Mouse (Mus musculus): Measurements from ENCODE around the gene Mtmr10. TPM values are rescaled to one million over a fixed set of nuclear protein-coding genes. Genes with fewer than 3 reads are reported as not detected.

Mtmr10 gene
- polyA plus RNA-seq (2015; fragmentation: Nextera tagmentation; extraction: Ambion mirVana): 12.2 and 13.4 TPM in 2 replicates

DNA sequence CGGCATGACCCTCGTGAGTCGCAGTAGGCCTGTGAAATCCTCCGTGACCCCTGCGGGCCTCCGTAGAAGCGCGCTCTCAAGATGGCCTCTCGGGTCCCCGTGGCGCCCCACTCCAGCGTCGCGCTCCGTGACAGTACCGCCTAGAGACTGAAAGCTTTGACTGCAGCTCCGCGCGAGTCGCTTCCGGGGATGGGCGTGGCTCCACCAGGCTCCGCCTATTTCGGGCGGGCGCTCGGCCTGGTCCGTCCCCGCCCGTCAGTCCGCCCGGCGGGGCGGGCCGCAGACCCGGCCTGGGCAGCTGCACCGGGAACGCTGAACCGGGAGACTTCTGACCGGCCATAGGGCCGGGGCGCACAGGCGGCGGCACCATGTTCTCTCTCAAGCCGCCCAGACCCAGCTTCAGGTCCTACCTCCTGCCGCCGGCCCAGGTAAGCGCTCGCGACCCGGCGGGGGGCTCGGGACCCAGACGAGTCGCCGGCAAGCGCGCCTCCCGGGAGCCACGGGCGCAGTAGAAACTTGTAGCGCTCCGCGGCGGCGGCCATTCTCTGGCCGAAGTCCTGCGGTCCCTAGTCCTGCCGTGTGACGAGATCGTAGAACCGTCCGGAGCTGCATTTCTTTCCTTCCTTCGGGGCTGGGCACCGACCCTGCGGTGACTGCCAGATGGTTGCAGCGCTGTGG lies at the start of gene Mtmr10:
TSS of gene Mtmr10 (plus strand) at position 240 of the 678 bp plus-strand sequence.
- peak within 1 kb of the TSS; percentile 72 for H3K4me3 ChIP-seq (replicated peaks)
- no peaks in the 10 kb centered on the region for H3K27me3 ChIP-seq (replicated peaks)
- peaks cover 19% of the 10 kb centered on the region for H3K4me1 ChIP-seq
- under 1% methylated on average over 76 of the region's 77 CpGs for whole genome bisulfite sequencing
- H3K27ac ChIP-seq (replicated peaks): peak within 1 kb of the TSS; percentile 85
- ATAC-seq (ENCODE audit: low FRiP score): peak; percentile 99
- peak within 1 kb of the TSS; percentile 68 for H3K4me2 ChIP-seq
- H3K36me3 ChIP-seq: no peaks in the 10 kb centered on the region
- H3K9ac ChIP-seq (replicated peaks): peak within 1 kb of the TSS; percentile 68
- H3K9me3 ChIP-seq (replicated peaks): no peaks in the 10 kb centered on the region

DNA sequence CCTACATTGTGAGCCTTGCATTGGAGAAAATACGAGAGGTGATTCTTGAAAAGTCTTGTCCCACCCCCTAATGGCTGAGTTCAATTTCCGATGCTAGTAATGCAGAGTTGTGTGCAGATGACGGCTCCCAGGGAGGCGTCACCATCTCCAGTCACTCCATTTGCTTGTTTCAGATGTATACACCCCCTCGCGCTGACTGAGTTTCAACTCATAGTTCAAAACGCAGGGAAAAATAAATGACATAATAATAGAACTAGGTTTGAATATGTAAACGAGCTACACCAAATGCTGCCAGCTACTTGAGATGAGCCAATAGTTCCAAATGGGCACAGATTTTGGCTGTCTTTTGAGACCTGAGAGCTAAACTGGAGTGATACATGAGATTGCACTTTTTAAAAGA lies 49.7 kb upstream of the Mtmr10 start:
- H3K9ac ChIP-seq (replicated peaks): no peak overlapping the region
- H3K4me2 ChIP-seq: no peak overlapping the region
- no peaks in the 10 kb centered on the region for H3K36me3 ChIP-seq
- no peak overlapping the region for H3K4me3 ChIP-seq (replicated peaks)
- no peak for ATAC-seq (ENCODE audit: low FRiP score)
- no peaks in the 10 kb centered on the region for H3K9me3 ChIP-seq (replicated peaks)
- no peak overlapping the region for H3K27ac ChIP-seq (replicated peaks)
- WGBS: 92% methylated on average over 8 of the region's 8 CpGs
- no peaks in the 10 kb centered on the region for H3K27me3 ChIP-seq (replicated peaks)
- H3K4me1 ChIP-seq: no peaks in the 10 kb centered on the region; the same call in 1 of the 2 replicates

DNA sequence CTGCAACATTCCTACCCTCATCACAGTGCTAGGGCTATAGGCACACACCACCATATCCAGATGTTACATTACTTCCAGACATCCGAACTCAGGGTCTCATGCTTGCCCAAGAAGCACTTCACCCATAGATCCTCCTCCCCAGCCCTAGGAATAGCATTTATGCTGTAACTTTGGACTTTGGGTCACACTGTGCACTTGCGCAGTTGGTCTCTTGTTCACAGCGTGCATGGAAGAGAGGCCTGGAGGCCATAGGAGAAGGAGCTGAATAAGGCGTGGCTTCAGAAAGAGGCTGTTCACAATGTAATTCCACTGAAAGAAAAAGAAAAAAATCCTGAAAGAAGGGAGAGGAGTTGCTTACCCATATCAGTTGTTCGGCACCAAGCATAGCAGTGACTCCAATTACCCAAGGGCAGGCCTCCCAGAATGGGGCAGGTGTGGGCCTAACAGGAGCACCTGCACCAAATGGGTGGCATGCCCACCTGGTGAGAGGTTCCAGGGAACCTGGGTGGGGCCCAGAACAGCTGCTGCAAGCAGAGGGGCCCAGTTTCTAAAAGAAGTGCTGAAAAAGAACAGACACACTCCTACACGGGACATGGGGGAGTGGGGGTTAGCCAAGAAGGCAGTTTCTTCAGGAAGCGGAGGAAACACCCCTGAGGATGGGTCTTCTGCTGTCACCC lies 48.9 kb upstream of the Mtmr10 start:
- no peak overlapping the region for H3K9ac ChIP-seq (replicated peaks)
- 91% methylated on average over 7 of the region's 7 CpGs for WGBS
- H3K4me2 ChIP-seq: no peak overlapping the region
- no peaks in the 10 kb centered on the region for H3K36me3 ChIP-seq
- no peak overlapping the region for H3K4me3 ChIP-seq (replicated peaks)
- H3K9me3 ChIP-seq (replicated peaks): no peaks in the 10 kb centered on the region
- no peaks in the 10 kb centered on the region; the same call in 1 of the 2 replicates for H3K4me1 ChIP-seq
- ATAC-seq (ENCODE audit: low FRiP score): no peak
- H3K27me3 ChIP-seq (replicated peaks): no peaks in the 10 kb centered on the region
- no peak overlapping the region for H3K27ac ChIP-seq (replicated peaks)

DNA sequence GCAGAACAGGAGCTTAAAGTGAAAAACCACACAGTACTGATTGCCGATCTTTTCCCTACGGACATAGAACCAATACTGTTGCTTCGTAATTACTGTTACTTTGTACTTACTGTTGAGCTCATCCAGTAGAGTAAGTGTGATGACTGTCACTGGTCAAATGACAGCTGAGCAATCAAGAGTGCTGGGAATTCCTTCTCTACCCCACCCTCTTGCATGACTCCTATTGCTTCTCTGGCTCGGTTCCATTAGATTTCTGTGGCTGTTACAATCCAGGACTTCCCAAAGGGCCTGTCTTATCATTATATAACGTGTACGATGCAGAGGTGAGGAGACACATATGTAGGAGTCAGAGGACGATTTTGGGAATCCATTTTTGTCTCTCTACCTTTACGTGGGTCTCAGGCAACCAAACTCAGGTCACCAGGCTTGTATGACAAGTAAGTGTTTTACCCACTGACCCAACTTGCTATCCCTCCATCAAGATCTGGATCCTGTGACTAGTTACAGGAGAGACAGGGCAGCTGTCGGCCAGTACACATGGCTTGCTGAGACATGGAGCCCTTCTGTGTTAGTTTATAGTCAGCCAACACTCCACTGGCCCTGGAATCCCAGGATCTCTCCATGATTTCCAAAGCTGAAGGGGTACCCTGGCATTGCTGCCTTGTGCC lies 48.2 kb upstream of the Mtmr10 start:
- ATAC-seq (ENCODE audit: low FRiP score): no peak
- H3K4me2 ChIP-seq: no peak overlapping the region
- WGBS: 85% methylated on average over 9 of the region's 9 CpGs
- no peaks in the 10 kb centered on the region; the same call in 1 of the 2 replicates for H3K4me1 ChIP-seq
- H3K36me3 ChIP-seq: no peaks in the 10 kb centered on the region
- H3K27ac ChIP-seq (replicated peaks): no peak overlapping the region; the same call in 1 of the 2 replicates
- no peak overlapping the region for H3K4me3 ChIP-seq (replicated peaks)
- H3K27me3 ChIP-seq (replicated peaks): no peaks in the 10 kb centered on the region
- no peak overlapping the region for H3K9ac ChIP-seq (replicated peaks)
- H3K9me3 ChIP-seq (replicated peaks): no peaks in the 10 kb centered on the region

DNA sequence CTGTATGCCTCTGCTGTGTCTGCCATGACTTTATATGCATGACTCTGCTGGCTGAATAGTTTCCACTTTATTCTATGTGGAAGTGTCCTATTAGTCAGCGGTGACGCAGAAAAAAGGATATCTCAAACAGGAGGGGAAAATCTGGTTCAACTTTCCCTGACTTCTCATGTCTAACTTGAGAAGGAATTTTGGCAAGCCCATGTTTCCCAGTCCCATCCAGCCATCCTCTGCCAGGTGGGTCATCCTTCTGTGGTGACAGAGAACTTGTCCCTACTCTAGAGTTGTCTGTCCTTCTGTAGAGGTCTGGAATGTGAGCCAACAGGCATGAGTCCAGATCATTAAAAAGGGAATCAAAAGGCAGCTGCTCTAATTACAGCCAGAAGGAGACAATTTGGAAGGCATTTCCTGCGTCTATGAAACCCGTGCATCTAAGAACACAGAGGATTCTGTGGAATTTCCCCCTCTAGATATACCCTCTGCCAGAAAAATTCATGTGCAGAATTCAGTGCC lies 47.6 kb upstream of the Mtmr10 start:
- H3K4me3 ChIP-seq (replicated peaks): no peak overlapping the region
- no peak overlapping the region; the same call in 1 of the 2 replicates for H3K27ac ChIP-seq (replicated peaks)
- H3K9me3 ChIP-seq (replicated peaks): no peaks in the 10 kb centered on the region
- H3K9ac ChIP-seq (replicated peaks): no peak overlapping the region
- H3K27me3 ChIP-seq (replicated peaks): no peaks in the 10 kb centered on the region
- no peak overlapping the region for H3K4me2 ChIP-seq
- H3K4me1 ChIP-seq: no peaks in the 10 kb centered on the region; the same call in none of the 2 replicates
- WGBS: 61% methylated on average over 4 of the region's 4 CpGs
- no peak for ATAC-seq (ENCODE audit: low FRiP score)
- H3K36me3 ChIP-seq: no peaks in the 10 kb centered on the region

DNA sequence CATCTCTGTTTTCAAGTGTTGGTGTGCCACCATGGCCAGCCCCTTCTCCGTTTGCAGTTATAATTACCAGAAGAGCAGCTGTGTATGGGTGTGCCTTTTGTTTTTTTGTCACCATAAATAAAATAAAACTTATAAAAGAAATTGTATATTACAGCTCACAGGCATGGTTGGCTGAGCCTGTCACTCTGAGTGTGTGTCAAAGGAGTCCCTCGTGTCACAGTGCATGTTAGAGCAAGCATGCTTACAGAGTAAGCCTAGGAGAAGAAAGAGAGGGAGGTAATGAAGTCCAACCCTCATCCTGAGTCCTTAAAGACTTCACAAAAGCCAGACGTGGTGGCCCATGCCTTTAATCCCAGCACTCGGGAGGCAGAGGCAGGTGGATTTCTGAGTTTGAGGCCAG lies 45.0 kb upstream of the Mtmr10 start:
- Histone ChIP-seq H3K36me3 (no peaks in the 10 kb centered on the region), H3K9me3 (replicated peaks) (no peaks in the 10 kb centered on the region), H3K4me2 (no peak overlapping the region), H3K4me3 (replicated peaks) (no peak overlapping the region), H3K27ac (replicated peaks) (no peak overlapping the region), H3K27me3 (replicated peaks) (no peaks in the 10 kb centered on the region), H3K4me1 (no peaks in the 10 kb centered on the region; the same call in none of the 2 replicates), H3K9ac (replicated peaks) (no peak overlapping the region)
- 81% methylated on average over 4 of the region's 4 CpGs for WGBS
- ATAC-seq (ENCODE audit: low FRiP score): no peak

DNA sequence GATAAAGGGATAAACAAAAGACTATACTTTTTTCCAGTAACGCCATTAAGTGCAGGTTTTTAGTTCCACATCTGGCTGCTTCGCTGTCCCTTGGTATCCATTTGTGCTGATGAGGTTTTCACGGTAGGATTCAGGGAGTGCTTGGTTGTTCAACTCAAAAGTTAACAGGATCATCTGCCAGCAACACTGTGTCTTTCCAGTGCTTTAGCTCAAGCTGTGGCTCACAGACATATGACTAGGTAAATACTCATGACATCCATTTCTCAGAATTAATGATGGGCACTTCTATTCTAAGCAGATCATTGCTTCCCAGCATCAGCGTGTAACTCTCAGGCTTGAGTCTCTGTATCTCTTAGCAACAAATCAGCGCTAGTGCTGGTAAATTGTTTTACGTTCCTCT lies 43.1 kb upstream of the Mtmr10 start:
- Histone ChIP-seq H3K4me1 (no peaks in the 10 kb centered on the region; the same call in none of the 2 replicates), H3K27ac (replicated peaks) (no peak overlapping the region), H3K4me2 (no peak overlapping the region), H3K4me3 (replicated peaks) (no peak overlapping the region), H3K27me3 (replicated peaks) (no peaks in the 10 kb centered on the region), H3K9me3 (replicated peaks) (no peaks in the 10 kb centered on the region), H3K9ac (replicated peaks) (no peak overlapping the region), H3K36me3 (no peaks in the 10 kb centered on the region)
- peak; percentile 87 for ATAC-seq (ENCODE audit: low FRiP score)
- WGBS: 53% methylated on average over 6 of the region's 6 CpGs

DNA sequence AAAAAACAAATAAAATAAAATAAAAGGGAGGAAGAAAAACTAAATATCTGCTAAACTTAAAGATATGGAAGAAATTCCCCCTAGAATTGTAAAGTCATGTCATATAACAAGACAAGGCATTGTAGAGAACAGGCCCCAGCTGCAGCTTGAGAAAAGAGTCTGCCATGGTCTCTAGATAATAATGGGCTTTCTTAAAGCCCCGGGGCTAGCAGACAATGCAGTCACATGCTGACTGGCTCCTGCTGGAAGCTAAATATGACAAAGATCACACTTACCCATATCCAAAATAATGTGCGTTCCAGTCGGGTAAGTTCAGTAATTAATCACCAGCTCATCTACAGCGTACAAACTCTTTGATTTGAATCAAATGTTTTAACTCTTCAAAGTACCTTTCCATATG lies 40.7 kb upstream of the Mtmr10 start:
- H3K4me2 ChIP-seq: no peak overlapping the region
- no peaks in the 10 kb centered on the region for H3K27me3 ChIP-seq (replicated peaks)
- no peaks in the 10 kb centered on the region for H3K36me3 ChIP-seq
- no peaks in the 10 kb centered on the region for H3K9me3 ChIP-seq (replicated peaks)
- H3K9ac ChIP-seq (replicated peaks): no peak overlapping the region
- ATAC-seq (ENCODE audit: low FRiP score): no peak
- WGBS: 42% methylated on average over 4 of the region's 4 CpGs
- H3K27ac ChIP-seq (replicated peaks): no peak overlapping the region
- no peak overlapping the region for H3K4me3 ChIP-seq (replicated peaks)
- no peaks in the 10 kb centered on the region; the same call in 1 of the 2 replicates for H3K4me1 ChIP-seq

DNA sequence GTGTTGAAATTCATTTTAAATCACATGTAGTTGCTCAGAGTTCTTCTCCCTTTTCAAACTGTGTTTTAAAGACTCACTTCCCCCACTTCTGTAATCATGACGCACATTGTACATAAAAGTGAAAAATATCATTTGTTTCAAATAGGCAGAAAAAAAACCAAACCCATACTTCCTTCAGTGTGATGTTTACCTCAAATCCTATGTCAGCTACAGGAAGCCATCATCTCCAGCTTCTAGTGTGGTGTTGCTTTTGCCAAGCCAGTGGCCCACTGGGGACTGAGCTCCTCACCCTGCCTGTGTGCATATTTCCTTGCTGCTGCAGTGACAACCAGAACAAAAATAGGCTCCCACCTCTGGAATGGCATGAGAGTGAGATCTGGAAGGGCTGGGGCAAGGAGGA lies 39.1 kb upstream of the Mtmr10 start:
- ATAC-seq (ENCODE audit: low FRiP score): no peak
- 86% methylated on average over 1 of the region's 1 CpGs for WGBS

DNA sequence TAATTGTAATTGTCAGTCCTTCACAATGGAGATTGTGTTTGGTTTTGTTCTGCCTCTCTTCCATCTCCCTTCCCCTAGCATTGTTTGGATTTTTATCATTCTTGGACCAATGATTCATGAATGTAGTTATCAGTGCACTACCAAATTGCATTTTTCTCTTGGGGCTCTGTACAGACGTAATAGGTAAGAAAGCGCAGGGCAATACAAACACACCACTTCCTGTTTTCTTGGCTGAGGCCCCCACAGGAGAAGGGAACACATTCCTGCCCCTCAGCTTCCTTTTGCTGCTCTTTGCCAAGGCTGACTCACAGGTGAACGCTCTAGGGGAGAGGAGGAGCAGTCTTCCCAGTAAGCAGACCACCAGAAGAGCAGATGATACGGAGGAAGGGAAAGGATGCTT lies 37.7 kb upstream of the Mtmr10 start:
- Histone ChIP-seq H3K36me3 (no peaks in the 10 kb centered on the region), H3K4me2 (no peak overlapping the region), H3K27me3 (replicated peaks) (no peaks in the 10 kb centered on the region), H3K27ac (replicated peaks) (no peak overlapping the region), H3K9me3 (replicated peaks) (no peaks in the 10 kb centered on the region), H3K4me1 (no peaks in the 10 kb centered on the region), H3K9ac (replicated peaks) (no peak overlapping the region), H3K4me3 (replicated peaks) (no peak overlapping the region)
- ATAC-seq (ENCODE audit: low FRiP score): no peak
- 65% methylated on average over 4 of the region's 4 CpGs for WGBS

More for the DNA sequence above, 39.1 kb upstream of the Mtmr10 start:
- Histone ChIP-seq H3K4me1 (no peaks in the 10 kb centered on the region; the same call in 1 of the 2 replicates), H3K36me3 (no peaks in the 10 kb centered on the region), H3K27me3 (replicated peaks) (no peaks in the 10 kb centered on the region), H3K4me3 (replicated peaks) (no peak overlapping the region), H3K27ac (replicated peaks) (no peak overlapping the region), H3K4me2 (no peak overlapping the region), H3K9ac (replicated peaks) (no peak overlapping the region), H3K9me3 (replicated peaks) (no peaks in the 10 kb centered on the region)

DNA sequence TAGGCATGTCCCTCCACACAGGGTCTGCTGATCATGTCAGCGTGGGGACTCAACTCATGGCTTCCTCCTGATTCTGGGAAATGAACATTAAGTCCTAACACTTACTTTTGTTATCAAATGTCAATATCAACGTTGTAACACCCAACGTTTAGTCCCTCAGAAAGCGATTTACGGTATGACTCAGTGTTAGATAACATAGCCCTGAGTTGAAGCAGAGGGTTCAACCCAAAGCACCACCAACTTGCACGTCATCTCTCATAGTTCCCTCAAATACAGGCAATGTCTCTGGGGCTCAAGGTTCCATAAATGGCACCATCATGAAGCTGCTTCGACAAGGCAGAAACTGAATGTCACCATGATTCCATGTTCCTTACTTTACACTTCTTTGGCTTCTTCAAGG lies 37.0 kb upstream of the Mtmr10 start:
- Histone ChIP-seq H3K9me3 (replicated peaks) (no peaks in the 10 kb centered on the region), H3K36me3 (no peaks in the 10 kb centered on the region), H3K4me3 (replicated peaks) (no peak overlapping the region), H3K27ac (replicated peaks) (no peak overlapping the region), H3K4me2 (no peak overlapping the region), H3K4me1 (no peaks in the 10 kb centered on the region), H3K27me3 (replicated peaks) (no peaks in the 10 kb centered on the region), H3K9ac (replicated peaks) (no peak overlapping the region)
- WGBS: 91% methylated on average over 7 of the region's 7 CpGs
- no peak for ATAC-seq (ENCODE audit: low FRiP score)

All from neural tube, embryonic 15.5 days (tissue).